Mouse (Mus musculus) ES-CJ7 (cell line): ENCODE data around the gene Angel1.

Experiments
- DNase-seq: peaks from one replicate; pipeline ENCODE4 v3.0.0; 2011; ENCODE audit warnings: low read depth, low spot score

Gene Angel1

DNA sequence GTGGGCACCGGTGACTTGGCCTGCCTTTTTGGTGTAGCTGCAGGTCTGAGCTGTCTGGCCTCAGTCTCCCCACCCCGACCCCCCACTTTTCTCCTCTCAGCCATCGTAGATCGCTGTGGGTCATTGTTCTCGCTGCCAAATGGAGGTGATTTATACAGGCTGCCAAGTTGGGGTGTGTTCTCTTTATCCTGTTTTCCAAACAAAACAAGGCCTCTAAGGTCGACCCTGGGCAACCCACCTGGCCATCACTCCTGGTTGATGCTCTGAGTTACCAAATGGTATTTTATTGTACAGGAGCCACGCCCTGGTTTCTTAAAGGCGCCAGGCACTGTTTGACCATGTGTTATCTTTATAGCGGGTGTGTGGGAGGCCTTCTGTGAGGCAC, 46.7 kb downstream of the Angel1 start:
- DNase-seq: peak; percentile 9

DNA sequence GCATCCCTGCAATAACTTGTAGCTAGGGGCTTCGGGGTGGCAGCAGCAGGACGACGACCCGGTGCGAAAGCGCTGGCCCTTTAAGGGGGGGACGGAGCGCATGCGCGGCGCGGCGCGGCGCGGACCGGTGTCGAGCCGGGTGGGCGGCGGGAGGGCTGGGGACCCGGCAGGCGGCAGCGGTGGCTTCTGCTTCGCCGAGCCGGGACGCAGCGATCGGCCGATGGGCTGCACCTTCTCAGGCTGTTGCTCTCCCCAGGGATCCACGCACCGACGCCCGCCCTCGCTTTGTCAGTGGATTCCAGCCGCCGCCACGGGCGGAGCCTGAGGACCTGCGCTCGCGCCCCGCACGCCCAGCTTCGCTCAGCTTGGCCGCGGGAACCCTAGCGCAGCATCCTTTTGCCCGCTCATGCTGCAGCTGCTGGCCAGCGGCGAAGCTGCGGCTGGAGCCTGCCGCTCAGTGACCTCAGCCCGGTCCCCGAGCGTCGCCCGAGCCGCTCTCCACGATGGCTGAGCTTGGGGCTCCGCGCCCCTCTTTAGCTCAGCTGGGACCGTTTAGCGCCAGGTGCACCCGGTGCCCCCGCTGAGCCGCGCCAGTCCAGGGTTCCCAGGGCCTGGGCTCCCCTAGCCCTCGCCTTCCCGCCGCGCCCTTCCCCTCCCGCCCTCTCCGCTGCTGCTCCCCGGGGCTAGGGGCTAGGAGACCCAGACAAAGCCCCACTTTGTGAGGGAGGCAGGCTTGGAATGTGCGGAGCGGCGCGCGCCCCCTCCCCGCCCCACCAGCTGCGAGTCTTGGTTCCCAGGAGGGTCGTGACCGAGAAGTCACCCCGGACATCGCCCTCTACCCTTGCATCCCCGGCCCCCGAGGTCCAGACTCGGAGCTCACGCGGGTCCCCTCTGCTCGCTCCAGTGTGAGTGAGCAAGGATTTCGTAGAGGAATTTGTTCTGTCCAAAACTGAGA, 47.4 kb downstream of the Angel1 start, which contains the start of gene Vash1:
Vash1 (plus strand) TSS at position 110 of the 955 bp plus-strand sequence.
- DNase-seq: peak; percentile 56

DNA sequence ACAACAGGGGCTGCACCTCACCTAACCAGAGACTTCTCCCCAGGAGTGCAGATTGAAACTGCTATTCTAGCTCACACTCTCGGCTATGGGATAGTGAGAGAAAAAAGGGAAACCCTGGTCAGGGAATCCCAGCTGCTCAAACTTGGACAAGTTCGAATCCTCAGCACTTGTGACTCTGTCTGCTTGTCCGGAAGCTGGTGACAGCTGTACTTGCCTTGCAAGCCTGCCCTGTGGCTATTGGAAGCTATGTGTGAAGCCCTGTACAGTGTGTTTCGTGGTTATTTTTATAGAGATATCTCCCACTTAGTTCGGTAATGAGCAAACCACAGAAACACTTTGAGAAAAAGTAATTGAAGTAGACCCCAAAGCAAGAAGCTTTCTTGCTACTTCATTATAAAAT, 53.8 kb downstream of the Angel1 start:
- DNase-seq: no peak

DNA sequence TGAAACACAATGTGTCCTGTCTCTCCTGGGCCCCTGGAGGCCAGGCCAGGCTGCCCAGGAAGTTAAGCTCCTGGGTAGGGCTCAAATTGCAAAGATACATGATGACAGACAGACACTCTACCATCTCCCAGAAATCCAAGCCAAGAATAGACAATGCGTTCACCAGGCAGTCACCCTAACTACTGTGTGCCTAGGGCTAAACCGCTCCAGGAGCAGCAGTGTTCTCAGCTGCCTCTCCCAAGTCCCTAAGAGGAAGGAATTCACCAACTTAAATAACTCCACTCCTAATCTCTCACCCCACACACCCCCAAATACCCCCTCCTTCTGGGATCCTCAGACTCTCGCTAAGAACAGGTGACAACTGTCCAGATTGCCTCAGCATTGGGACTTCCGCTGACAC, 54.2 kb downstream of the Angel1 start:
- DNase-seq: no peak

DNA sequence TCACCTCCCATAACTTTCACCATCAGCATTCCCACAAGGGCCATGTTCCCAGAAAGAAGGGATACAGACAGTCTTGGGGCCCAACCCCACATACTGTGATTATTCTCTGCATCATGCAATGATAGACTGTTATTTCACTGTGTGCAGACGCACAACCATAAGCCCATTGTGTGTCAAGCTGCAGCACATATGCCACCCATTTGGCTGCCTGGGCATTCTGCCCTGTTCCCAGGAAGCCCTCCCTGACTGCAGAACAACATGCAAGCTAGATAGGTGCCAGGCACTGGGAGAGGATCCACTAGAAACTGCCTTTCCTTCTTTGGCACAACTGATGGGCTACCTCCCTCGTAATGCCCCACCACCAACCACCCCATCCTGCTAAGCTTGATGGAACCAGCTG, 57.9 kb downstream of the Angel1 start:
- DNase-seq: no peak

DNA sequence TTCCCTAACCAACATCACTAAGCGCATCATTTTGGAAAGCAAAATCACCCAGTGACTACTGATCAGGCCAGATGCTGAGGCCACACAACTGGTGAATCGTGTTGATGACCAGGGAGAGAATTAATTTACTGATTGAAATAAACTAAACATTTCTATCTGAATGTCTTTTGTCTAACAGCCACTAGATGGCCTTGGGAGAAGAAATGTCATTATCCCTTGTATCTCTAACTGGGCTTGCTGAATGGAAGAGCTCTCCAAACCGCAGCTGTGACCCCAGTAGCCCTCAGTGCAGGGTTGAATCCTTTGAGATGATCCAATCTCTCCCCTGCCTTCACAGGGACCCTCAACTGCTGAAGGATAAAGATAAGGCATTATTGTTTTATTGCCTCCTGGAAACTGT, 60.6 kb downstream of the Angel1 start:
- DNase-seq: no peak

DNA sequence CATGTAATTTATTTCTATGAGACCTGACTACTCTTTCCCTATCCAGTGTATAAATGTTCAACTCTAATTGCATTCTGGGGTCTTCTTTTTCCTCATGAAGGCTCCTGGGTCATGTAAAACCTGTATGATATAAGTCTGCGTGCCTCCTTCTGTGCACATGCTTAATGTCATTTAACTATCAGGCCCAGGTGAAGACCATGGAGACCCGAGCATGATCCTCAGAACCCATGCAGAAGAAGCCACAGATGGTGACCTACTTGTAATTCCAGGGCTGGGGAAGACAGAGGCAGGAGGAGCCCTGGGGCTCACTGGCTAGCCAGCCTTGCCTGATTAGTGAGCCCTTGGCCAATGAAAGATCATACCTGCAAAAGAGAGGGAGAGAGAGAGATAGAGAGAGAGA, 65.8 kb downstream of the Angel1 start:
- no peak for DNase-seq

DNA sequence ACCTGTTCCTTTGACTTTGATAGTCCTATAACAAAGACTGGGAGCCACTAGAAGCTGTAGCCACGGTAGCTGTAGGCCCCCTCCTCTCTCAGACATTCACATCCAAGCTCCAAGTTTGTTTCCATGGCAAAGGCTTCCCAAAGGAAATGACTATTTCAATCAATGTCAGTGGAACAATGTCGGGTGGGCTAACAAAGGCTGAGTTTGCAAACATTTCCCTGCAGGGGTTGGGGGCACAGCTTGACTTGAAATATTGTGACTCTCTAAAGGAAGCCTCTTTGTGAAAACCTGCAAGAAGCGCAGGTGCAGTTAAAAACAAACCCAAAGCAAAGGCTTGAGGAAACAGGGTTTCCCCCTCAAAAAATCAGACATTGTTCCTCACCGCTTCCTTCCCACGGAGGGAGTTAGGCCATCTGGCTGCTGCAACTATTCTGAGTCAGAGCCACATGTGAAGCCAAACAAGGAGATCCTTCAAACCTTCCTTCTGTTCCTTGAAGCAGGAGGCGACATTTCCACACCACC, 66.8 kb downstream of the Angel1 start:
- DNase-seq: no peak

DNA sequence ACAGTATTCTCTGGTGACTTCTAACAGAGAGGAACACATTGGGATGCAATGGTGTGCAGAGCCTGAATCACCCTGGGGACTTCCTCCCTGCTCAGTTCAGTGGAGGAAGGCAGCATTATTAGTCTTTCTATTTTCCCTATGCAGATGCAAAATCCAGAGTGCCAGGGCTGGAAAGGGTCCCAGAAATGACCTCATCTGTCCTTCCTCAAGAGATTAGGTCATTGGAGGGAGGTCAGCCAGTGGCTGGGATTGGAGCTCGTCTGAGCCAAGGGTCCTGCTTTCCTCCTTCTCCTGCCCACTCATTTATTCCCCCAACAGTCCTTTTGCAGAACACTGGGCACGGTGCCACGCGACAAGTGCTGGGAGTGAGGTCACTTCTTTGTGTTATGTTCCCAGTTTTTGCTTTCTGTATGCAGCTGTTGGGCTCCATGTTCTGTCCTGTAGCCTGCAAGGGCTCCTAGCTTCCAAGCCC, 73.7 kb downstream of the Angel1 start:
- no peak for DNase-seq

DNA sequence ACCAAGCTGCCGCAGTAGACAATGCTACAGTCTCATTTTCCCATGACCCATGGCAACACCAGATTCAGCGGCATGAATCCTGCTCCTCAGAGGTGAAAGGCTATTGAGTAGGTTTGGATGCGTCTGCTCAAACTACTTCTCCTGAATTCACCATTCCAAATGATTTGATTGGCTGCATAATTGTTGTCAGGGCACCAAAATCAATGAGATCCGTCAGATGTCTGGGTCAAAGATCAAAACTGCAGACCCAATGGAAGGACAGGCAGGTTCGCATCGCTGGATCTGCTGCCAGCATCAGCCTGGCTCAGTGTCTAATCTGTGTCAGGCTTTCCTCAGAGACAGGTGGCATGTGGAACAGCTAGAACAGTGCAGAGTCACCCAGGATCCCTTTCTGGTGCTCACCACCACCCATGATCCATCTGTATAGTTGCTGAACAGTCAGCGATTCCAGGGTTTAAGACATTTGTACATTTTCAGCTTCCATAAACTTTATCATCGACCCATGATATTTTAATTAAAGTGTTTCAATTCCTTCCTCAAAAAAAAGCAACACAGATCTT, 74.9 kb downstream of the Angel1 start:
- DNase-seq: no peak
